Mouse (Mus musculus) CH12.LX (cell line): ENCODE data around the gene Kera.

ENCODE experiments used
- CHD2 ChIP-seq: IDR thresholded peaks from 2 replicates; pipeline ENCODE4 v1.6.1; 2011; ENCODE audit warnings: low read length, improper control_type of control experiment
- CTCF ChIP-seq, 2 experiments: IDR thresholded peaks in 1 of 2; conservative IDR thresholded peaks in 1 of 2; 2 replicates each; pipeline ENCODE4 v1.5.1; 2011 to 2012; ENCODE audit warnings: low read depth in 2 of 2, low read length in 2 of 2, improper control_type of control experiment in 1 of 2, inconsistent platforms in 1 of 2, mild to moderate bottlenecking in 1 of 2, moderate library complexity in 1 of 2
- E2F4 ChIP-seq: IDR thresholded peaks from 2 replicates; pipeline ENCODE4 v1.6.1; 2011; ENCODE audit warnings: low read depth, low read length, improper control_type of control experiment; ENCODE audit not compliant: insufficient replicate concordance
- ELF1 ChIP-seq: IDR thresholded peaks from 2 replicates; pipeline ENCODE4 v1.6.1; 2014; ENCODE audit warnings: low read depth, mild to moderate bottlenecking, inconsistent platforms, low read length, improper control_type of control experiment
- EP300 ChIP-seq: IDR thresholded peaks from 2 replicates; pipeline ENCODE4 v1.6.1; 2011; ENCODE audit warnings: low read length, improper control_type of control experiment
- HCFC1 ChIP-seq: IDR thresholded peaks from 2 replicates; pipeline ENCODE4 v1.6.1; 2012; ENCODE audit warnings: low read depth, mild to moderate bottlenecking, inconsistent platforms, low read length, improper control_type of control experiment
- JUN ChIP-seq: IDR thresholded peaks from 2 replicates; pipeline ENCODE4 v1.6.1; 2011; ENCODE audit warnings: low read depth, mild to moderate bottlenecking, low read length, improper control_type of control experiment, moderate library complexity; ENCODE audit not compliant: insufficient read depth
- KAT2A ChIP-seq: IDR thresholded peaks from 2 replicates; pipeline ENCODE4 v1.6.1; 2012; ENCODE audit warnings: low read length, improper control_type of control experiment, inconsistent platforms; ENCODE audit not compliant: insufficient replicate concordance
- MAFK ChIP-seq: IDR thresholded peaks from 2 replicates; pipeline ENCODE4 v1.6.1; 2011; ENCODE audit warnings: low read length, improper control_type of control experiment; ENCODE audit not compliant: insufficient replicate concordance
- MAX ChIP-seq: IDR thresholded peaks from 2 replicates; pipeline ENCODE4 v1.6.1; 2011; ENCODE audit warnings: low read length, improper control_type of control experiment
- POLR2A ChIP-seq: IDR thresholded peaks from 2 replicates; pipeline ENCODE4 v1.6.1; 2011; ENCODE audit warnings: low read depth, mild to moderate bottlenecking, improper control_type of control experiment, low read length
- UBTF ChIP-seq: IDR thresholded peaks from 2 replicates; pipeline ENCODE4 v1.6.1; 2012; ENCODE audit warnings: low read depth, mild to moderate bottlenecking, inconsistent platforms, low read length, improper control_type of control experiment, moderate library complexity
- USF1 ChIP-seq: IDR thresholded peaks from 2 replicates; pipeline ENCODE4 v1.6.1; 2014; ENCODE audit warnings: low read depth, mild to moderate bottlenecking, inconsistent platforms, low read length, improper control_type of control experiment

- TF ChIP-seq CHD2 (no peak), JUN (no peak), POLR2A (no peak), CTCF (conservative IDR thresholded peaks at IDR 0.05 in 1 of 2, IDR thresholded peaks at IDR 0.05 in 1 of 2; ENCODE audit: low read depth in 2 of 2, low read length in 2 of 2) (no peak), EP300 (no peak), MAFK (no peak), UBTF (no peak), KAT2A (no peak), MAX (no peak), ELF1 (no peak), E2F4 (no peak), HCFC1 (no peak), USF1 (no peak)
These were observed 41.5 kb upstream of the Kera start, which contains the start of gene Lum for GRCm38 (mm10) chr10:97564957-97565856.
